In the genomic region with DNA sequence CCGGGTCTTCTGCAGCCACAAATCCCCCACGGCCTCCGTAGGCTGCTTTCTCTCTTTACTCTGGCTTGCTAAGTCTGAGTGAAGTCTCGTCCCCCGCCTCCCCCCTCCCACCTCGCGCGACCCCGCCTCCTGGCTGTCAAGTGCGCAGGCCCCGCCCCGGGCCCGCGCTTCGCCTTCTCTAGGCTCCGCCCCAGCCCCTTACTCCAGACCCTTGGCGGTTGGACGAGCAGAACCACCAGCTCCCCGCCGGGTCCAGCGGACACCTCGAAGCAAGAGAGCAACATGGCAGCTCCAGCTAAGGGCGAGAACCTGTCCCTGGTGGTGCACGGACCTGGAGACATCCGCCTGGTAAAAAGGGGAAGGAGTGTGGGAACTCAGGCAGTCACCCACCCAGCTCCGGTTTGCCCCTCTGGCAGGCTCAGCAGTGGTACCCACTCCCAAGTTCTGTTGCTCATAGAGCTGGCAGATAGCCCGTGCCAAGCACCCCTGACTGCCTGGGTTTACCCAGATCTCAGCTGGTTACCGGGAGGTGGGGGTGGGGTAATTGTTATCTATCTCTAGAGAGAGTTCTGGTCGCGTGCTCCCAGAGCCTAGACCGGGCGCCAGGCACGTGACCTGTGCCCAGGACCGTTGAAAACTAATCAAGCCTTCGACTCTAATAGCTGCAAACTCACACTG, we compare ENCODE assay signal across 8 mouse cellular contexts. TPM values are rescaled to one million over a fixed set of nuclear protein-coding genes. Genes with fewer than 3 reads are reported as not detected.
DNase-seq lines count a peak whose midpoint lies in the region; ATAC-seq and TF ChIP-seq lines count a peak whose summit lies in the region.

A gene (plus strand): TSS at position 139 of the 678 bp plus-strand sequence.

- no peak for TF ChIP-seq CTCF in hindbrain, postnatal 0 days (IDR thresholded peaks at IDR 0.05; ENCODE audit: low read depth)

- no peaks in the 10 kb centered on the region for H3K9me3 ChIP-seq in hindbrain, postnatal 0 days (ENCODE audit: low read length)

- peaks cover 27% of the 10 kb centered on the region; the same call in 1 of the 2 replicates for H3K79me2 ChIP-seq in macrophage (ENCODE audit: inconsistent target)

- H3K4me2 ChIP-seq in hindbrain, postnatal 0 days (ENCODE audit: low read depth, low read length), result peak within 1 kb of the TSS; percentile 84

- peak within 1 kb of the TSS; percentile 63 for H3K4me3 ChIP-seq in hindbrain, postnatal 0 days (ENCODE audit: low read length)
- peak within 1 kb of the TSS; percentile 84 for H3K4me3 ChIP-seq in macrophage (ENCODE audit: inconsistent target)

- H3K36me3 ChIP-seq in hindbrain, postnatal 0 days (ENCODE audit: insufficient read depth, low read length), result no peaks in the 10 kb centered on the region
- no peaks in the 10 kb centered on the region for H3K36me3 ChIP-seq in macrophage (ENCODE audit: inconsistent target)

- H3K27ac ChIP-seq in hindbrain, postnatal 0 days, result peak within 1 kb of the TSS; percentile 43
- peak within 1 kb of the TSS; percentile 66 for H3K27ac ChIP-seq in macrophage

- H3K9ac ChIP-seq in hindbrain, postnatal 0 days (replicated peaks; ENCODE audit: low read length), result peak within 1 kb of the TSS; percentile 55

- H3K4me1 ChIP-seq in hindbrain, postnatal 0 days (ENCODE audit: insufficient read depth, low read length), result 0 out of 2 replicates have a peak, but pooled peaks cover 3% of the 10 kb centered on the region

- ATAC-seq in activated CD4-positive, CD25-positive, alpha-beta regulatory T cell, adult 4 months, result peak; percentile 73
- peak; percentile 82 for ATAC-seq in common myeloid progenitor, adult 5-6 weeks (replicated peaks; ENCODE audit: low read depth, poor library complexity, severe bottlenecking)
- ATAC-seq in hindbrain, postnatal 0 days, result peak; percentile 96

- no peaks in the 10 kb centered on the region for H3K27me3 ChIP-seq in hindbrain, postnatal 0 days (ENCODE audit: insufficient read depth, low read length)

- WGBS in hindbrain, postnatal 0 days, result under 1% methylated on average over 35 of the region's 35 CpGs
- whole genome bisulfite sequencing in macrophage (ENCODE audit: missing documents), result under 1% methylated on average over 29 of the region's 35 CpGs

- DNase-seq in gastrocnemius, adult 8-10 months (ENCODE audit: low spot score in 2 of 2), result peak; percentile 42 to 70
- DNase-seq in hindbrain, postnatal 0 days (ENCODE audit: low spot score), result peak; percentile 93
- peak; percentile 64 to 74 for DNase-seq in left cerebral cortex, adult 18-20 months (ENCODE audit: low spot score in 2 of 2)
- peak; percentile 70 for DNase-seq in retina, postnatal 7 days (ENCODE audit: low read depth, low spot score)
- peak; percentile 54 to 79 for DNase-seq in urinary bladder, adult 18-20 months (ENCODE audit: low spot score in 2 of 2)

RNA-seq across cellular contexts. Expression of the gene that starts here (rescaled TPM):
- polyA plus RNA-seq in activated CD4-positive, CD25-positive, alpha-beta regulatory T cell, adult 4 months (2017; shearing (Covaris generic)), result 1 to 10 TPM; 5.5 to 5.7 TPM
- 79.5 and 86.8 TPM in 2 replicates for total RNA-seq in common myeloid progenitor, adult 5-6 weeks (2017)
- 10 to 100 TPM; 63.0 to 69.8 (median 66.5) TPM for total RNA-seq in gastrocnemius, adult 8-10 months (2022)
- 24.1 and 26.7 TPM in 2 replicates for total RNA-seq in hindbrain, postnatal 0 days (2014; rRNA removed)
- polyA plus RNA-seq in hindbrain, postnatal 0 days (2015; fragmentation: Nextera tagmentation; extraction: Ambion mirVana), result 26.8 and 28.2 TPM in 2 replicates
- 10 to 100 TPM; 19.4 to 20.4 TPM for total RNA-seq in left cerebral cortex, adult 18-20 months (2021)
- 10 to 100 TPM in 11 of 26 experiments, 1 to 10 TPM in 15; 1.6 to 24.9 (median 7.9) TPM for total RNA-seq in macrophage (2018; cell fraction: chromatin; rRNA removed)
- total RNA-seq in macrophage (2018; cell fraction: cytosol; rRNA removed), result 100 to 1,000 TPM in 11 of 26 experiments, 10 to 100 TPM in 15; 36.2 to 155 (median 70.0) TPM
- 10 to 100 TPM; 11.4 to 54.3 (median 22.7) TPM for total RNA-seq in macrophage (2018; cell fraction: nucleus; rRNA removed)
- polyA plus RNA-seq in macrophage (2018), result 37.5 to 135 TPM (median 99.9 TPM) in 3 replicates

Comparison
In these comparisons a context has a peak if more than half of its experiments do, and no peak if none do; other contexts are left out.
1. Peak in every context shown above with its lines: DNase-seq, ATAC-seq, H3K4me3 ChIP-seq and H3K27ac ChIP-seq.